Mouse (Mus musculus) stomach, embryonic 16.5 days (tissue): Measurements from ENCODE around the gene Hspb9. TPM values are rescaled to one million over a fixed set of nuclear protein-coding genes. Genes with fewer than 3 reads are reported as not detected.

Experiments used
- ATAC-seq: fragments of 200-750 bp; cut with Nextera tagmentation; 2 replicates; pipeline ENCODE4 v1.8.0; 2017; ENCODE audit warnings: moderate number of reproducible peaks, moderate TSS enrichment; ENCODE audit not compliant: insufficient read depth, low FRiP score
- H3K27ac ChIP-seq: fragments of 300-500 bp; sonication (generic); 2 replicates; pipeline ENCODE4 v1.5.1; 2014; ENCODE audit warnings: low read length
- H3K27me3 ChIP-seq: fragments of 300-500 bp; sonication (generic); 2 replicates; pipeline ENCODE4 v1.6.1; 2014; ENCODE audit warnings: low read length, control low read depth, mixed read lengths; ENCODE audit not compliant: control insufficient read depth, insufficient read depth
- H3K36me3 ChIP-seq: fragments of 300-500 bp; sonication (generic); 2 replicates; pipeline ENCODE4 v1.6.1; 2014; ENCODE audit warnings: low read length; ENCODE audit not compliant: control insufficient read depth, insufficient read depth
- H3K4me1 ChIP-seq: fragments of 300-500 bp; sonication (generic); 2 replicates; pipeline ENCODE4 v1.6.1; 2014; ENCODE audit warnings: low read length, control low read depth, mixed read lengths; ENCODE audit not compliant: control insufficient read depth, insufficient read depth
- H3K4me2 ChIP-seq: fragments of 300-500 bp; sonication (generic); 2 replicates; pipeline ENCODE4 v1.6.1; 2014; ENCODE audit warnings: low read depth, low read length, mixed read lengths
- H3K4me3 ChIP-seq: fragments of 300-500 bp; sonication (generic); replicated peaks from 2 replicates; pipeline ENCODE4 v1.5.1; 2014; ENCODE audit warnings: mild to moderate bottlenecking, low read length
- H3K9ac ChIP-seq: fragments of 300-500 bp; sonication (generic); 2 replicates; pipeline ENCODE4 v1.6.1; 2014; ENCODE audit warnings: low read length
- H3K9me3 ChIP-seq: fragments of 300-500 bp; sonication (generic); replicated peaks from 2 replicates; pipeline ENCODE4 v1.6.1; 2016; ENCODE audit warnings: low read length, control low read depth; ENCODE audit not compliant: control insufficient read depth
- WGBS: fragments of 180-500 bp; shearing (Covaris S2); extraction: QIAGEN DNeasy Blood & Tissue Kit; methylation state at CpG from one replicate; pipeline ENCODE4 v1.1.7; 2014; 5-methylcytosine and 5-hydroxymethylcytosine counted together
- polyA plus RNA-seq: library from polyadenylated mRNA; unstranded; fragments of >200 nt; fragmentation: Nextera tagmentation; extraction: Ambion mirVana; gene quantifications from 2 replicates; pipeline ENCODE4 v1.2.1, GENCODE M21; 2015

Hspb9 gene
- polyA plus RNA-seq, 1 experiment from 2014 or later, result 0.36 TPM

DNA sequence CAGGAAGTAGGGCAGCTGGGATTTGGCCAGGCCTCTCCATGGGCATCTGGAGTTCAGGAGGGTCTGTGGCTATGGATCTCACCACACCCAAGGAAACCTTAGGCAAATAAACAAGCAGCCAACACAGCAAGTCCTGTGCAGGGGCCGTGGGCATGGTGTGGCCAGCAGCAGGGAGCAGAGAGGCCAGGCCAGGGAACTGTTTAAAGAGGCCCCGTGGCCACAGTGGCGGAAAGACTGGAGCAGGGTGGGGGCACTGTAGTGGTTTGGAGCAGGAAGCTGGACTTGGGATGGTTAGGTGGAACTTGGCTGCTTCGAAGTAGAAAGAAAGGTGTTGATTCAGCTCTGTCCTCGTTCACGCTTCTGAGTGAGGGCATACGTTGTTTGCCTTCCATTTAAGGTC is 26.4 kb upstream of the Hspb9 start:
- WGBS, result 62% methylated on average over 7 of the region's 7 CpGs
- Histone ChIP-seq H3K4me1 (peaks cover 3% of the 10 kb centered on the region; the same call in 1 of the 2 replicates), H3K27me3 (no peaks in the 10 kb centered on the region), H3K36me3 (no peaks in the 10 kb centered on the region), H3K4me3 (no peak overlapping the region), H3K9me3 (no peaks in the 10 kb centered on the region), H3K9ac (no peak overlapping the region), H3K27ac (no peak overlapping the region), H3K4me2 (no peak overlapping the region)
- no peak for ATAC-seq

DNA sequence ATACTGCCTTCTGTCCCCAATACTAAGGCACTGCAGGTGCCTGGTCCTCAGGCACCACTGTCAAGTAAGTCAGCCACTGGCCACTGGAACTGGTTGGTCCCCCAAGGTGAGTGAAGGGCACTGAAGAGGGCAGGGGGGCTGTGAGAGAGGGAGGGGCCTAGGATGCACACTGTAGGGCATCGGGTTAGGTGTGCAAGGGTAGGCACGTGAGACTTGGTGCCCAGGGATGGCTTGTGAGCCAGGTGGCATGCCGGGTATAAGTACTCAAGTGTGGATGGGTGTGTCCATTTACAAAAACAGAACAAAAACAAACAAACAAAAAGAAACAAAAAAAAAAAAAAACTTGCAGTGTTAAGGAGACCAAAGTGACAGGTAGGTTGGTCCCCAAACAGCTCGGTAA is 25.2 kb upstream of the Hspb9 start:
- no peak overlapping the region for H3K9ac ChIP-seq
- H3K27me3 ChIP-seq, result peaks cover 8% of the 10 kb centered on the region; the same call in 1 of the 2 replicates
- H3K4me2 ChIP-seq, result no peak overlapping the region
- 74% methylated on average over 4 of the region's 4 CpGs for WGBS
- H3K4me3 ChIP-seq, result no peak overlapping the region
- ATAC-seq, result no peak
- H3K36me3 ChIP-seq, result no peaks in the 10 kb centered on the region
- peaks cover 4% of the 10 kb centered on the region; the same call in 1 of the 2 replicates for H3K4me1 ChIP-seq
- no peaks in the 10 kb centered on the region for H3K9me3 ChIP-seq
- H3K27ac ChIP-seq, result no peak overlapping the region

DNA sequence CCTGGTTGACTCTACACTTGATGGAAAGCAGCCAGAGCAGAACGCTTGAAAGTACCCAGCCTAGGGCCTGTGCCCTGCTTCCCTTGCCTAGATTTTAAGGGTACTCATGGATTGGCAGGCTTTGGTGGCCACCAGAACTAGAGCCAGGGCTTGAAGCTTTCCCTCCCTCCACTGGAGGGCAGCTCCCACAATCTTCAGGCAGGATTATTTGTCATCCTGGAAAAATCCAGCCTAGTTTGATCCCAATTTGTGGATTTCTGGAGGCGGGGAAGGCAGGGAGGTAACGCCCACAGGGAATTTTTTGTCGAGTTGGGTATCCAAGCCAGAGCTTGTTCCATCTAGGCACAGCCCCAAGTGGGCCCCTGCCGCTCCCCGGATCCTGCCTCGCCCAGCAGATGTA is 23.3 kb upstream of the Hspb9 start:
- Histone ChIP-seq H3K9ac (no peak overlapping the region), H3K4me1 (peaks cover 4% of the 10 kb centered on the region; the same call in 1 of the 2 replicates), H3K9me3 (no peaks in the 10 kb centered on the region), H3K4me3 (no peak overlapping the region), H3K27me3 (peaks cover 8% of the 10 kb centered on the region; the same call in 1 of the 2 replicates), H3K36me3 (no peaks in the 10 kb centered on the region), H3K27ac (no peak overlapping the region), H3K4me2 (no peak overlapping the region)
- WGBS, result 68% methylated on average over 7 of the region's 7 CpGs
- no peak for ATAC-seq

DNA sequence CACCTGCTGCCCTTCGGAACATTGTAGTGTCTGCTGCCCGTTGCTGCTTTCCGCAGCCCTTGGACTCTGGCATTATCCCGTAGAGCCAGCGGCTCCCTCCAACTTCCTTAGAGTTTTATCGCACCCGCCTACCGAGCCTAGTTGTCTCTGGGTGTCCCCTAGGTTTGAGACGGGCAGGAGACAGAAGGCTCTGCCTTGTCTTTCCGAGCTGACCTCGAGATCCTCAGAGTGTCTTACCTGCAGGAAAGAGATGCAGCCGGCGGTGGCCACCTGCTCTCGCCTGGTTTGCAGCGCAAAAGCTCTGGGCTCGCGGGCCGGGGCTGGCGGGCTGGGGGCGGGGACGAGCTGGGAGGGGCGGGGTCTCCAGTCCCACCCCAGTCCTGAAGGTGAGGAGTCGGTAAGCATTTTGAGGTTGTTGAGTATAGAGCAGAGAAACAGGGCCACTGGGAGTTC is 21.5 kb upstream of the Hspb9 start, which contains the start of gene Zfp385c:
Gene Zfp385c (minus strand): TSS at position 292 of the 453 bp plus-strand sequence.
- Histone ChIP-seq H3K4me2 (peak within 1 kb of the TSS; percentile 61), H3K27ac (no peak within 1 kb of the TSS), H3K27me3 (peaks cover 8% of the 10 kb centered on the region; the same call in 1 of the 2 replicates), H3K9ac (peak within 1 kb of the TSS; percentile 23; the same call in 1 of the 2 replicates), H3K36me3 (no peaks in the 10 kb centered on the region), H3K4me3 (peak within 1 kb of the TSS; percentile 41), H3K9me3 (no peaks in the 10 kb centered on the region), H3K4me1 (peaks cover 4% of the 10 kb centered on the region; the same call in 1 of the 2 replicates)
- WGBS, result under 1% methylated on average over 23 of the region's 23 CpGs
- ATAC-seq, result no peak

DNA sequence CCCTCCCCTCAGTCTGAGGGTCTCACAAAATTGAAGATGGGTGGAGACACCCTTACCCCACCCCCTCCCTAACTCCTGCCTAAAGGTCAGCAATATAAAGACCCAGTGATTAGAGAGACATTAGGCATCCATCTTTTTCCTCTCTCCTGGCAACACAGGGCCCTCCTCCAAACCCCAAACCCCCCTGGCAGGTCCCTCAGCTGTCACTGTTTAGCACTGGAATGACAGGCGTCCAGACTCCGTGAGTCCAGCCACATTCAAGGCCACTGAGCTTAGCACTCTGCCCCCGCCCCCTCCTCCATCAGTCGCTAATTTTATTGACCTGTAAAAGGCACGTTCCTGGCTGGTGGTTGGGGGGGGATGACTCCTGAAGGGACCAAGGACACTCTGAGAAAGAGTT is 20.5 kb upstream of the Hspb9 start:
- Histone ChIP-seq H3K4me3 (no peak overlapping the region), H3K9me3 (no peaks in the 10 kb centered on the region), H3K36me3 (no peaks in the 10 kb centered on the region), H3K27me3 (peaks cover 8% of the 10 kb centered on the region; the same call in 1 of the 2 replicates), H3K4me1 (peaks cover 4% of the 10 kb centered on the region; the same call in 1 of the 2 replicates), H3K4me2 (no peak overlapping the region), H3K27ac (no peak overlapping the region), H3K9ac (no peak overlapping the region)
- ATAC-seq, result no peak
- 29% methylated on average over 5 of the region's 5 CpGs for WGBS

GRCm38 (mm10) chr11:100694926-100695325 is 18.7 kb upstream of the Hspb9 start:
- H3K4me2 ChIP-seq, result no peak overlapping the region
- WGBS, result 35% methylated on average over 5 of the region's 5 CpGs
- no peaks in the 10 kb centered on the region for H3K36me3 ChIP-seq
- peak; percentile 63; the same call in 1 of the 2 replicates for ATAC-seq
- no peak overlapping the region for H3K4me3 ChIP-seq
- H3K4me1 ChIP-seq, result peaks cover 4% of the 10 kb centered on the region; the same call in 1 of the 2 replicates
- no peaks in the 10 kb centered on the region for H3K9me3 ChIP-seq
- H3K9ac ChIP-seq, result no peak overlapping the region
- H3K27ac ChIP-seq, result no peak overlapping the region
- peaks cover 8% of the 10 kb centered on the region; the same call in 1 of the 2 replicates for H3K27me3 ChIP-seq

DNA sequence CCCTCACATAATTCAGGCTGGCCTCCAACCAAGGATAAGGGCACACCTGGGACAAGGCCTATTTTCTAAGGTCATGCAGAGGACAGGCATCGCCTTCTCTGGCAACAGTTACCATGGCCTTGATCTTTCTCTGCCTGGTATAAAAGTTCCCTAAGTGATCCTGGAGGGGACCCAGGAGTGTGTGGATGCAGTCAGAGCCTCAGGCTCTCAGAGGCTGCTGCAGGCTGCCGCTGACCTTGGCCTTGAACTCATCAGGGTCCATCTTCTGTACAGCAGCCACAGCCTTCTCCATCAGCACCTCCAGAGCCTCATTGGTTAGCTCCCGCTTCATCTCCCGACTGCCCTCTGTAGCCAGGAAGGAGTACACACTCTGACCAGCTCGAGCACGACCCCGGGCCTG is 15.7 kb upstream of the Hspb9 start:
- Histone ChIP-seq H3K36me3 (no peaks in the 10 kb centered on the region), H3K9ac (no peak overlapping the region), H3K4me1 (peaks cover 6% of the 10 kb centered on the region; the same call in 1 of the 2 replicates), H3K27me3 (peaks cover 5% of the 10 kb centered on the region; the same call in 1 of the 2 replicates), H3K4me2 (no peak overlapping the region), H3K27ac (no peak overlapping the region), H3K9me3 (no peaks in the 10 kb centered on the region), H3K4me3 (no peak overlapping the region)
- 69% methylated on average over 7 of the region's 7 CpGs for WGBS
- no peak for ATAC-seq

DNA sequence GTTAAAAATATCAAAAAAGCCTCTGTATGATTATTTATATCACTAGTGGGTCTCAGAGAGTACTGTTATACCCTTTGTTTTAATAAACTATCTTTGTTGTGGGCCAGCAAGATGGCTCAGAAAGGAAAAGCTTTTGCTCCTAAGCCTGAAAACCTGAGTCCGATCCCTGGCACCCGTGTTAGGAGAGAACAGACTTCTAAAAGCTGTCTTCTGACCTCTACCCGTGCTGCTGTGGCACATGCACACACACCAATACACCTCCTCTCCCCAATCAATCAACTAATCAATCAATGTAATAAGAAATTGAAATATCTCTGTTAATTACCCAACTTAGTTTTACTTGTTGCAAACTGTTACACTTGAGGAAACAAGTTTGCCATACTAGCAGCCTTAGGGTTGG is 12.9 kb upstream of the Hspb9 start:
- Histone ChIP-seq H3K9ac (no peak overlapping the region), H3K4me3 (peak overlapping the region; percentile 29; the same call in 1 of the 2 replicates), H3K4me1 (peaks cover 6% of the 10 kb centered on the region; the same call in 1 of the 2 replicates), H3K4me2 (peak overlapping the region; percentile 42; the same call in 1 of the 2 replicates), H3K36me3 (peaks cover under 1% of the 10 kb centered on the region; the same call in 1 of the 2 replicates), H3K27ac (no peak overlapping the region), H3K27me3 (no peaks in the 10 kb centered on the region), H3K9me3 (no peaks in the 10 kb centered on the region)
- no peak for ATAC-seq
- WGBS, result 76% methylated on average over 3 of the region's 3 CpGs

- ATAC-seq, result no peak
- Histone ChIP-seq H3K27ac (no peak overlapping the region), H3K9me3 (no peaks in the 10 kb centered on the region), H3K9ac (peak overlapping the region; percentile 34; the same call in 1 of the 2 replicates), H3K27me3 (no peaks in the 10 kb centered on the region), H3K4me2 (peak overlapping the region; percentile 42), H3K4me3 (peak overlapping the region; percentile 29), H3K4me1 (peaks cover 6% of the 10 kb centered on the region; the same call in 1 of the 2 replicates), H3K36me3 (peaks cover 4% of the 10 kb centered on the region; the same call in 1 of the 2 replicates)
- 6% methylated on average over 14 of the region's 14 CpGs for WGBS
Observed at GRCm38 (mm10) chr11:100701301-100701700, 12.3 kb upstream of the Hspb9 start.
